Mouse (Mus musculus): ENCODE results near the gene Sf3a3. TPM values are rescaled to one million over a fixed set of nuclear protein-coding genes. Genes with fewer than 3 reads are reported as not detected.

Gene Sf3a3
- total and polyA plus RNA-seq, 3 experiments = 127 to 295 (median 144) TPM

DNA sequence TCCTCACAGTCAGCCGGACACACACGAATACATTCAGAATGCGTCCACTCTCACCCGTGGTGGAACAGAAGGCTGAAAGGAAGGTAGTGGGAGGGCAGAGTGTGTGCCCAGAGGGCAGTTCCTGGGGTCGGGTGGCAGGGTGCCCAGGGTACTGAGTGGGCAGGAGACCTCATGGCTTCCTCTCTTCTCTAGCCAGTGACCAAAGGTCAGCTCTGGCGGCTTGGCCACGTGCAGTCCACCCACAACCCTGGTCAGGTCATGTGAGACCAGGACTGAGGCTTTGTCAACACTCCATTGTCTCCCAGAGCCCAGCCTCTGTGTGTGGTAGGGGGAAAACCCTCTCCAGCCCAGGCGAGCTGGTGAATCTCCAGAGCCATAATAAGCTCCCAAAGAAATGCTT is 44.3 kb upstream of the Sf3a3 start:
- H3K36me3 ChIP-seq (ENCODE audit: control insufficient read depth in 1 of 2, insufficient read depth in 2 of 2, low read length in 2 of 2) = no peaks in the 10 kb centered on the region
- no peaks in the 10 kb centered on the region for H3K9me3 ChIP-seq (replicated peaks; ENCODE audit: insufficient read depth, low read length)
- no peak overlapping the region for H3K4me3 ChIP-seq (ENCODE audit: control insufficient read depth in 1 of 2, insufficient read depth in 1 of 2, low read depth in 2 of 2, low read length in 2 of 2)
- TF ChIP-seq ZMIZ1 (IDR thresholded peaks at IDR 0.05; ENCODE audit: low read depth, low read length) (no peak), NRF1 (IDR thresholded peaks at IDR 0.05; ENCODE audit: insufficient read depth, low read depth, low read length, poor library complexity, severe bottlenecking) (no peak), KAT2A (conservative IDR thresholded peaks at IDR 0.05; ENCODE audit: low read depth, low read length) (no peak), ETS1 (IDR thresholded peaks at IDR 0.05; ENCODE audit: low read depth, low read length) (no peak), ZC3H11A (IDR thresholded peaks at IDR 0.05; ENCODE audit: low read depth, low read length) (no peak), TBP (IDR thresholded peaks at IDR 0.05; ENCODE audit: low read depth, low read length) (no peak), RAD21 (IDR thresholded peaks at IDR 0.05; ENCODE audit: low read depth, low read length) (no peak), JUND (IDR thresholded peaks at IDR 0.05; ENCODE audit: low read depth, low read length) (no peak), POLR2AphosphoS2 (IDR thresholded peaks at IDR 0.05; ENCODE audit: low read length) (no peak), RCOR1 (IDR thresholded peaks at IDR 0.05; ENCODE audit: low read depth, low read length) (no peak), USF2 (IDR thresholded peaks at IDR 0.05; ENCODE audit: borderline replicate concordance in 1 of 2, insufficient read depth in 1 of 2, low read depth in 1 of 2, low read length in 2 of 2) (no peak), ZKSCAN1 (IDR thresholded peaks at IDR 0.05; ENCODE audit: low read depth, low read length) (no peak), MAZ (IDR thresholded peaks at IDR 0.05; ENCODE audit: low read depth, low read length) (no peak), POLR2A (IDR thresholded peaks at IDR 0.05; ENCODE audit: control insufficient read depth in 1 of 2, insufficient read depth in 1 of 2, low read depth in 1 of 2, low read length in 2 of 2, poor library complexity in 1 of 2) (no peak), ZNF384 (IDR thresholded peaks at IDR 0.05; ENCODE audit: low read depth, low read length) (no peak), CHD1 (IDR thresholded peaks at IDR 0.05; ENCODE audit: low read depth, low read length) (no peak), EP300 (IDR thresholded peaks at IDR 0.05; ENCODE audit: low read depth in 1 of 2, low read length in 2 of 2) (no peak), CHD2 (IDR thresholded peaks at IDR 0.05; ENCODE audit: low read length) (no peak), SIN3A (IDR thresholded peaks at IDR 0.05; ENCODE audit: low read length) (no peak)
- H3K27ac ChIP-seq (ENCODE audit: control insufficient read depth, low read depth, low read length) = no peak overlapping the region
- H3K9ac ChIP-seq (ENCODE audit: control insufficient read depth, low read depth, low read length, poor library complexity, severe bottlenecking) = no peak overlapping the region
- DNase-seq (ENCODE audit: low read depth, low spot score) = no peak
- H3K4me1 ChIP-seq (ENCODE audit: control insufficient read depth in 1 of 2, insufficient read depth in 2 of 2, low read length in 2 of 2) = no peaks in the 10 kb centered on the region
- H3K79me2 ChIP-seq (ENCODE audit: control insufficient read depth, insufficient read depth, low read length, poor library complexity) = no peaks in the 10 kb centered on the region
- no peaks in the 10 kb centered on the region for H3K27me3 ChIP-seq (ENCODE audit: control insufficient read depth in 1 of 2, insufficient read depth in 2 of 2, low read length in 2 of 2)

DNA sequence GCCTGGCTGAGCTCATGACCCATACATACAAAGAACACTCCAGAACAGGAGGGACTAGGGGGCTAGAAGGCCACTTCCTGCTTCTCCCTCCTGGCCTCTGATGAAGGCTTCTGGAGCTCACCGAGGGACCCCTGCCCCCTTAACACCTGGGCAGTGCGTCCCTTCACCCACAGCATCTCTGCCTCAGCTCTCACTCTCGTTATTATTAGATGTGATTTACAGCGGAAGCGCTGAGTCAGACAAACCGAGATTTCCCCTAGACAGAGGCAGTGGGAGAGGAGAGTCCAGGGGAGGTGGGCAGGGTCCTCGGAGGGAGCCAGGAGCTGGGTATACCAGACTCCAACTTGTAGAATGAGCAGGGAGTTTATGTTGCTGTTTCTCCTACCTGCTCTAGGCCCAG is 43.0 kb upstream of the Sf3a3 start:
- TF ChIP-seq TCF12 (IDR thresholded peaks at IDR 0.05; ENCODE audit: low read depth, low read length) = no peak

More for the DNA sequence above, 43.0 kb upstream of the Sf3a3 start:
- Histone ChIP-seq H3K4me3 (ENCODE audit: control insufficient read depth in 1 of 2, insufficient read depth in 1 of 2, low read depth in 2 of 2, low read length in 2 of 2) (no peak overlapping the region), H3K36me3 (ENCODE audit: control insufficient read depth in 1 of 2, insufficient read depth in 2 of 2, low read length in 2 of 2) (no peaks in the 10 kb centered on the region), H3K79me2 (ENCODE audit: control insufficient read depth, insufficient read depth, low read length, poor library complexity) (no peaks in the 10 kb centered on the region), H3K27me3 (ENCODE audit: control insufficient read depth in 1 of 2, insufficient read depth in 2 of 2, low read length in 2 of 2) (no peaks in the 10 kb centered on the region), H3K9ac (ENCODE audit: control insufficient read depth, low read depth, low read length, poor library complexity, severe bottlenecking) (no peak overlapping the region), H3K4me1 (ENCODE audit: control insufficient read depth in 1 of 2, insufficient read depth in 2 of 2, low read length in 2 of 2) (no peaks in the 10 kb centered on the region), H3K27ac (ENCODE audit: control insufficient read depth, low read depth, low read length) (no peak overlapping the region), H3K9me3 (replicated peaks; ENCODE audit: insufficient read depth, low read length) (no peaks in the 10 kb centered on the region)
- no peak for DNase-seq (ENCODE audit: low read depth, low spot score)

Data from MEL (cell line).